Mouse (Mus musculus) lung, adult 2 months (tissue): ENCODE results near the gene Usp6nl.

ENCODE experiments used
- CTCF ChIP-seq: fragments of 200-500 bp; IDR thresholded peaks from 2 replicates; pipeline ENCODE4 v1.5.1; 2011; ENCODE audit warnings: mild to moderate bottlenecking, low read length, control low read depth; ENCODE audit not compliant: insufficient read depth
- POLR2A ChIP-seq: fragments of 200-500 bp; IDR thresholded peaks from 2 replicates; pipeline ENCODE4 v1.6.1; 2011; ENCODE audit warnings: low read depth, mild to moderate bottlenecking, control low read depth, low read length, borderline replicate concordance; ENCODE audit errors: extremely low read depth

DNA sequence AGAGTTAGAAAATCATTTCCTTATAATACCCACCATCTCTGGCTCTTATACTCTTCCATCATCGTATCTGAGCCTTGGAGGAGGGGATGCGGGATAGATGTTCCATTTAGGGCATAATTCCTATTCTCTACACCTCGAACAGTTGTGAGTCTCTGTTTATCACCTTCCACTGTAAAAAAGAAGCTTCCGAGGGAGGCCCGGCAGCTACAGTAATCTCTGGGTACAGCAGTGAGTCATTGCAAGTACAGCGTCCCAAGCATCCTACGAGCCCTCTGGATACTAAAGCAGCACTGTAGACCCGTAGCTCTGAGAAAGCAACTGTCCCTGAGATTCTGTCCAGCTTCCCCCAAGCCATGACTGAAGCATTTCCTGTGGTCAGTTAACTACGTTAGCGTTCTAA, 78.6 kb downstream of the Usp6nl start:
- TF ChIP-seq CTCF, result no peak
- no peak for TF ChIP-seq POLR2A
